Mouse (Mus musculus) left cerebral cortex, postnatal 10 days (tissue): ENCODE measurements at regions not wholly inside any gene's neighbourhood (a gene's known extent, or its start where the extent isn't known, plus 50 kb on each side); places are given as distances from the start of the nearest gene placed in this dataset.
A peak's percentile ranks its signal among the peaks of the same experiment; 100 is the strongest.

Experiments
- DNase-seq, 2 experiments: peaks; one replicate each; pipeline ENCODE4 v3.0.0; 2021 to 2022; ENCODE audit warnings: low spot score in 2 of 2, mixed read lengths in 1 of 2; ENCODE audit errors: extremely low spot score in 1 of 2
- intact Hi-C: fragments of 180-260 bp; cut with DNase I; formaldehyde crosslinking; loops from one replicate; pipeline ENCODE4 v1.15.1; 2025

GRCm38 (mm10) chr15:33825435-33826088 is 532.1 kb downstream of the 9430069I07Rik start:
- DNase-seq, result no peak
- intact Hi-C loops, result no loop called here

- no peak for DNase-seq
- intact Hi-C loops, result no loop called here
These were observed 532.8 kb downstream of the 9430069I07Rik start for GRCm38 (mm10) chr15:33824826-33825225.

- peak in 1 of 2 experiments; percentile 11 for DNase-seq
- intact Hi-C loops, result no loop called here
These were observed 576.7 kb downstream of the 9430069I07Rik start for GRCm38 (mm10) chr15:33780960-33781359.

GRCm38 (mm10) chr15:33759496-33759895 is 598.2 kb downstream of the 9430069I07Rik start:
- intact Hi-C loops, result no loop called here

GRCm38 (mm10) chr15:33758771-33759170 is 598.9 kb downstream of the 9430069I07Rik start:
- intact Hi-C loops, result no loop called here
- DNase-seq, result no peak

More at GRCm38 (mm10) chr15:33759496-33759895, 598.2 kb downstream of the 9430069I07Rik start:
- DNase-seq, result peak in 1 of 2 experiments; percentile 18
